ENCODE assay signal across 8 mouse cellular contexts in genomic region chr2:116060210-116060609, GRCm38 (mm10). TPM values are rescaled to one million over a fixed set of nuclear protein-coding genes. Genes with fewer than 3 reads are reported as not detected.
DNase-seq lines count a peak whose midpoint lies in the region; ATAC-seq and TF ChIP-seq lines count a peak whose summit lies in the region.

No protein-coding gene starts in this region.

- peak overlapping the region; percentile 97 for H3K27ac ChIP-seq in hindbrain, embryonic 15.5 days (replicated peaks)
- H3K27ac ChIP-seq in gastrocnemius, adult 2 months = no peak overlapping the region

- H3K27me3 ChIP-seq in hindbrain, embryonic 15.5 days = no peaks in the 10 kb centered on the region

- peak overlapping the region; percentile 73 for H3K4me2 ChIP-seq in hindbrain, embryonic 15.5 days

- H3K4me1 ChIP-seq in hindbrain, embryonic 15.5 days (replicated peaks) = peaks cover 31% of the 10 kb centered on the region

- H3K9ac ChIP-seq in hindbrain, embryonic 15.5 days = peak overlapping the region; percentile 92

- WGBS in hindbrain, embryonic 15.5 days = 3% methylated on average over 19 of the region's 19 CpGs

- no peaks in the 10 kb centered on the region for H3K36me3 ChIP-seq in hindbrain, embryonic 15.5 days

- no peaks in the 10 kb centered on the region for H3K9me3 ChIP-seq in hindbrain, embryonic 15.5 days

- H3K4me3 ChIP-seq in hindbrain, embryonic 15.5 days = peak overlapping the region; percentile 68
- no peak overlapping the region; the same call in 1 of the 2 replicates for H3K4me3 ChIP-seq in gastrocnemius, adult 2 months

- ATAC-seq in hindbrain, embryonic 15.5 days (ENCODE audit: low FRiP score, low read depth) = no peak

- intact Hi-C loops in gastrocnemius, adult 2 months (cut with DNase I) = loop anchor here (2.0 kb wide), 1 partner anchor 211 kb away; no protein-coding TSS in a partner anchor

- TF ChIP-seq CTCF in gastrocnemius, adult 2 months (IDR thresholded peaks at IDR 0.05) = no peak

- peak; percentile 68 for DNase-seq in NIH3T3 (ENCODE audit: low read depth)
- peak; percentile 68 for DNase-seq in embryo, embryonic 9.5 days (ENCODE audit: extremely low spot score)
- peak; percentile 37 for DNase-seq in lung, postnatal 10 days
- DNase-seq in gastrocnemius, adult 2 months = no peak
- DNase-seq in urinary bladder, postnatal 36 days (ENCODE audit: low spot score in 2 of 2) = no peak
- DNase-seq in spleen, adult 12 weeks (ENCODE audit: low spot score) = no peak
- DNase-seq in layer of hippocampus, adult 18-20 months (ENCODE audit: low spot score in 2 of 2) = no peak

RNA-seq across cellular contexts. Expression of gene Meis2, which starts 5.4 kb away (rescaled TPM):
- 139 and 140 TPM in 2 replicates for polyA plus RNA-seq in hindbrain, embryonic 15.5 days (2015; fragmentation: Nextera tagmentation; extraction: Ambion mirVana)
- total RNA-seq in gastrocnemius, adult 2 months (2021) = 1 to 10 TPM in 1 of 2 experiments, under 1 TPM in 1; 0.84 to 1.3 TPM
- 10 to 100 TPM; 40.7 to 41.2 TPM for total RNA-seq in layer of hippocampus, adult 18-20 months (2021)

Comparison
In these comparisons a context has a peak if more than half of its experiments do, and no peak if none do; other contexts are left out.
1. DNase-seq: peak in NIH3T3 (single experiment), embryo, embryonic 9.5 days (single experiment) and lung, postnatal 10 days (single experiment); none in gastrocnemius, adult 2 months (single experiment), urinary bladder, postnatal 36 days (0 of 2), spleen, adult 12 weeks (single experiment) and layer of hippocampus, adult 18-20 months (0 of 2).
2. RNA of gene Meis2, which starts 5.4 kb away (total RNA-seq): 40.7 to 41.2 TPM in layer of hippocampus, adult 18-20 months; 0.84 to 1.3 TPM in gastrocnemius, adult 2 months; every median in the first group is over 10 times any median in the second.